Mouse (Mus musculus) ES-E14 (cell line): Measurements from ENCODE around the gene Slc35e1.

Experiments
- HCFC1 ChIP-seq: IDR thresholded peaks from 2 replicates; pipeline ENCODE4 v1.6.1; 2012; ENCODE audit warnings: low read length, inconsistent platforms, borderline replicate concordance; ENCODE audit not compliant: insufficient read depth
- MAFK ChIP-seq: IDR thresholded peaks from 2 replicates; pipeline ENCODE4 v1.6.1; 2014; ENCODE audit warnings: mild to moderate bottlenecking, low read depth, low read length, inconsistent platforms; ENCODE audit not compliant: insufficient read depth

DNA sequence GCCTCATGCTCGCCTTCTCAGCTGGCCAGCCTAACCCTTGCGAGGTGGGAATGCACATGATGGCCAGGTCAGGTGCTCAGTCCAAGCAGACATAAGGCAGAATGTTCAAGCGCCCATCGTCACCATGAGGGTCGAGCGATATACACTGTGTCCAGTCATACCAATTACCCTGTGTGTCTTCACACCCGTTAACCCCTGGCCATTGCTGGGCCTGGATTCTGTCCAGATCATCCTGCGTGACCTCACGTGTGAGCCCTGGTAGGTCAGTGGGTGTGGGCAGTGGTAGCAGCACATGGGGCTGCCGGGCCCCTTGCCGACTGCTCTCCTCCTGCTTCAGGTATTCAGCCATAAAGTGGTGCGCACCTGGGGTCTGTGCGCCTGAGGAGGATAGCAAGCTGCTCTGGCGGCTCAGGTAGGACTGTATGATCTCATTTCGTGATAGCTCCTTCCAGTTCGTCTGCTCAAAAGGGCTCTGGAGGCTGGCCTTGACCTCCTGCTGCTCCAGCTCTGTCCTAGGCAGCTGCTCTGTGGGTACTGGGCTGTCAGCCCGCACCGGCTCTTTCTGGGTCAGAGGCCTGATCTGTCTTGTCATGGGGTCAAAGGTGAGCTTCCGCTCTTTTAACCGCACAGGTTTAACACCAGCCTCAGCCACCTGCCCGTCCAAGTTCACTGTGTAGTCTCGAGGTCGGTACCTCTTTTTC lies 3.1 kb upstream of the Slc35e1 start:
- TF ChIP-seq HCFC1 (no peak), MAFK (no peak)
